Mouse (Mus musculus): ENCODE results near the gene Gm4756. TPM values are rescaled to one million over a fixed set of nuclear protein-coding genes. Genes with fewer than 3 reads are reported as not detected.
"Not testable (repeated sequence)": the region's sequence is repeated elsewhere in the genome, so short reads cannot be mapped to it uniquely, and the experiment has no call there.

Gm4756 gene
- total RNA-seq, 2 experiments from 2014 or later = not detected

GRCm38 (mm10) chr12:72628751-72629150 lies 20.7 kb downstream of the Gm4756 start:
- Histone ChIP-seq H3K27ac (no peak overlapping the region), H3K4me3 (no peak overlapping the region)
- DNase-seq (ENCODE audit: extremely low spot score in 1 of 2, low spot score in 2 of 2) = no peak
- intact Hi-C loops (cut with DNase I) = no loop called here
- TF ChIP-seq CTCF (IDR thresholded peaks at IDR 0.05) = no peak

- TF ChIP-seq CTCF (IDR thresholded peaks at IDR 0.05) = no peak
- no peak for DNase-seq (ENCODE audit: extremely low spot score in 1 of 2, low spot score in 2 of 2)
- intact Hi-C loops (cut with DNase I) = no loop called here
- H3K4me3 ChIP-seq = no peak overlapping the region
- no peak overlapping the region for H3K27ac ChIP-seq
These were observed 26.5 kb downstream of the Gm4756 start for GRCm38 (mm10) chr12:72622853-72623496.

- H3K4me3 ChIP-seq = no peak overlapping the region
- no peak for TF ChIP-seq CTCF (IDR thresholded peaks at IDR 0.05)
- no peak overlapping the region for H3K27ac ChIP-seq
- intact Hi-C loops (cut with DNase I) = no loop called here
- no peak for DNase-seq (ENCODE audit: extremely low spot score in 1 of 2, low spot score in 2 of 2)
These were observed 28.0 kb downstream of the Gm4756 start for GRCm38 (mm10) chr12:72621441-72621840.

- no peak for DNase-seq (ENCODE audit: extremely low spot score in 1 of 2, low spot score in 2 of 2)
- no peak overlapping the region for H3K4me3 ChIP-seq
- TF ChIP-seq CTCF (IDR thresholded peaks at IDR 0.05) = no peak
- intact Hi-C loops (cut with DNase I) = no loop called here
- no peak overlapping the region for H3K27ac ChIP-seq
These were observed 28.6 kb downstream of the Gm4756 start for GRCm38 (mm10) chr12:72620856-72621255.

- TF ChIP-seq CTCF (IDR thresholded peaks at IDR 0.05) = no peak
- H3K27ac ChIP-seq = no peak overlapping the region
- H3K4me3 ChIP-seq = no peak overlapping the region
- intact Hi-C loops (cut with DNase I) = no loop called here
- no peak for DNase-seq (ENCODE audit: extremely low spot score in 1 of 2, low spot score in 2 of 2)
These were observed 37.4 kb downstream of the Gm4756 start for GRCm38 (mm10) chr12:72612053-72612452.

- H3K27ac ChIP-seq; DNase-seq (ENCODE audit: extremely low spot score in 1 of 2, low spot score in 2 of 2); H3K4me3 ChIP-seq; intact Hi-C loops (cut with DNase I): not testable (repeated sequence)
These were observed 50.7 kb downstream of the Gm4756 start for GRCm38 (mm10) chr12:72598731-72599130.

GRCm38 (mm10) chr12:72594001-72594400 lies 55.5 kb downstream of the Gm4756 start:
- Histone ChIP-seq H3K4me3 (no peak overlapping the region), H3K27ac (no peak overlapping the region)
- no peak for TF ChIP-seq CTCF (IDR thresholded peaks at IDR 0.05)
- intact Hi-C loops (cut with DNase I) = no loop called here
- no peak for DNase-seq (ENCODE audit: extremely low spot score in 1 of 2, low spot score in 2 of 2)

- no peak for TF ChIP-seq CTCF (IDR thresholded peaks at IDR 0.05)
- Histone ChIP-seq H3K27ac (no peak overlapping the region), H3K4me3 (no peak overlapping the region)
- no peak for DNase-seq (ENCODE audit: extremely low spot score in 1 of 2, low spot score in 2 of 2)
- intact Hi-C loops (cut with DNase I) = no loop called here
These were observed 56.5 kb downstream of the Gm4756 start for GRCm38 (mm10) chr12:72592991-72593390.

- DNase-seq (ENCODE audit: extremely low spot score in 1 of 2, low spot score in 2 of 2) = no peak
- TF ChIP-seq CTCF (IDR thresholded peaks at IDR 0.05) = no peak
- Histone ChIP-seq H3K27ac (no peak overlapping the region), H3K4me3 (no peak overlapping the region)
- intact Hi-C loops (cut with DNase I) = no loop called here
These were observed 64.1 kb downstream of the Gm4756 start for GRCm38 (mm10) chr12:72585339-72585738.

GRCm38 (mm10) chr12:72583099-72583498 lies 66.4 kb downstream of the Gm4756 start:
- no peak for TF ChIP-seq CTCF (IDR thresholded peaks at IDR 0.05)
- Histone ChIP-seq H3K4me3 (no peak overlapping the region), H3K27ac (no peak overlapping the region)
- no peak for DNase-seq (ENCODE audit: extremely low spot score in 1 of 2, low spot score in 2 of 2)
- intact Hi-C loops (cut with DNase I) = no loop called here

- no peak for TF ChIP-seq CTCF (IDR thresholded peaks at IDR 0.05)
- intact Hi-C loops (cut with DNase I) = no loop called here
These were observed 67.4 kb downstream of the Gm4756 start for GRCm38 (mm10) chr12:72582021-72582420.

GRCm38 (mm10) chr12:72564281-72564795 lies 85.1 kb downstream of the Gm4756 start:
- intact Hi-C loops (cut with DNase I) = no loop called here

More at GRCm38 (mm10) chr12:72582021-72582420, 67.4 kb downstream of the Gm4756 start:
- no peak overlapping the region for H3K4me3 ChIP-seq
- H3K27ac ChIP-seq = no peak overlapping the region
- DNase-seq (ENCODE audit: extremely low spot score in 1 of 2, low spot score in 2 of 2) = no peak

GRCm38 (mm10) chr12:72554347-72554746 lies 95.1 kb downstream of the Gm4756 start:
- no peak overlapping the region for H3K4me3 ChIP-seq
- H3K27ac ChIP-seq = no peak overlapping the region
- DNase-seq (ENCODE audit: extremely low spot score in 1 of 2, low spot score in 2 of 2) = no peak
- no peak for TF ChIP-seq CTCF (IDR thresholded peaks at IDR 0.05)
- intact Hi-C loops (cut with DNase I) = no loop called here

More at GRCm38 (mm10) chr12:72564281-72564795, 85.1 kb downstream of the Gm4756 start:
- H3K27ac ChIP-seq = no peak overlapping the region
- no peak overlapping the region for H3K4me3 ChIP-seq
- TF ChIP-seq CTCF (IDR thresholded peaks at IDR 0.05) = no peak
- DNase-seq (ENCODE audit: extremely low spot score in 1 of 2, low spot score in 2 of 2) = no peak
